24 mouse cellular contexts compared by ENCODE assay signal in the genomic region with DNA sequence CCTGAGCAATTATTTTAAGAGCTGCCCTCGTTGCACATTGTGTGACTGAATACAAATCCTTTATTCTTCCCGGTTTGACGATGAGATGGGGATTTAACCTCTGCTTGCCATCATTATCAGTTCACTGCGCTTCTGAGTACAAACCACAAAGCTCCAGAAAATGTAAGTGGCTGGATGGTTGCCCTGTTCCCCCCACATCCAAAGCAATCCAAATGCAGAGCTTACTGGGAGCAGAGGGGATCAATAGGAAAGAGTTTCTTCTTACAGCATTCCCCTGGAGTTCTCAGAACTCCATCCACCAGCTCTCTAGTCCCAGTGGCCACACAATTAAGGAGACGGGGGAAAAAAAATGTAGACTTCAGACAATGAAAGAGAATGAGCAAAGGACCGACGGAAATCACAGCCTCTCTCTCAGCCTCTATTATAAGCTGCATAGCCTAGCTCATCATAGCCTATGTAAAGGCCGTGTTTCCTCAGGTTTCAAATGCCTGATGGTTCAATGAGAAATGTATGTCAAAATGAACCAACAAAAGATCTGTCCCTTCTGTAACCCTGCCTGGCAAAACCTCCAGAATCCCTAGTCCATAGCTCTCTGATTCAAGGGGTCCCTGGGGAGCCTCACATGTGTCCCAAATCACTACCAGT.
"Had no signal": no experiment of that assay in that cellular context is flagged by ENCODE, and none has a peak within 500 bp of the region (broad histone marks: within the 10 kb centered on the region; RNA-seq: fewer than 3 reads in every experiment).

No protein-coding gene starts in this region.

- ATAC-seq: intestine, embryonic 16.5 days; liver, postnatal 0 days; lung, postnatal 0 days had no signal

- H3K9ac ChIP-seq: limb, embryonic 12.5 days; limb, embryonic 15.5 days; liver, embryonic 14.5 days; liver, postnatal 0 days; lung, embryonic 14.5 days; neural tube, embryonic 12.5 days; neural tube, embryonic 15.5 days; stomach, embryonic 15.5 days had no signal

- H3K4me2 ChIP-seq: limb, embryonic 12.5 days; limb, embryonic 15.5 days; liver, embryonic 11.5 days; lung, embryonic 14.5 days; neural tube, embryonic 12.5 days; neural tube, embryonic 15.5 days; stomach, embryonic 15.5 days had no signal

- H3K27me3 ChIP-seq: limb, embryonic 12.5 days; limb, embryonic 15.5 days; neural tube, embryonic 12.5 days; stomach, embryonic 15.5 days had no signal

- DNase-seq: kidney, adult 18-20 months; kidney, adult 9 months; kidney, postnatal 25 days; layer of hippocampus, postnatal 36 days; left cerebral cortex, postnatal 4 days; liver, postnatal 0 days; lung, embryonic 14.5 days; right cerebral cortex, adult 18-20 months; right cerebral cortex, postnatal 14 days; right cerebral cortex, postnatal 4 days; thymus, postnatal 25 days had no signal

- H3K27ac ChIP-seq: kidney, postnatal 0 days; layer of hippocampus, adult 2 months; left cerebral cortex, adult 2 months; limb, embryonic 12.5 days; limb, embryonic 15.5 days; liver, embryonic 14.5 days; macrophage; neural tube, embryonic 12.5 days; neural tube, embryonic 15.5 days; stomach, embryonic 15.5 days had no signal

- H3K36me3 ChIP-seq: limb, embryonic 12.5 days; limb, embryonic 15.5 days; neural tube, embryonic 12.5 days; neural tube, embryonic 15.5 days; stomach, embryonic 15.5 days had no signal

- H3K9me3 ChIP-seq: limb, embryonic 12.5 days; limb, embryonic 15.5 days; neural tube, embryonic 12.5 days; neural tube, embryonic 15.5 days; stomach, embryonic 15.5 days had no signal

- H3K4me3 ChIP-seq: layer of hippocampus, adult 2 months; left cerebral cortex, adult 2 months; limb, embryonic 12.5 days; limb, embryonic 15.5 days; neural tube, embryonic 12.5 days; neural tube, embryonic 15.5 days; stomach, embryonic 15.5 days had no signal

- H3K4me1 ChIP-seq: neural tube, embryonic 12.5 days had no signal
